Mouse (Mus musculus): Measurements from ENCODE around the gene Eif1ad. TPM values are rescaled to one million over a fixed set of nuclear protein-coding genes. Genes with fewer than 3 reads are reported as not detected.
A peak's percentile ranks its signal among the peaks of the same experiment; 100 is the strongest.
"Not testable (repeated sequence)": the region's sequence is repeated elsewhere in the genome, so short reads cannot be mapped to it uniquely, and the experiment has no call there.

The Eif1ad gene
- total and polyA plus RNA-seq, 2 experiments from 2014 or later, result 21.2 to 49.2 TPM

- peak overlapping the region; percentile 97; the same call in 1 of the 2 replicates for H3K9ac ChIP-seq (replicated peaks; ENCODE audit: low read length)
These were observed 23.1 kb downstream of the Eif1ad start for GRCm38 (mm10) chr19:5389647-5390046.

GRCm38 (mm10) chr19:5390416-5390815 is 23.9 kb downstream of the Eif1ad start:
- Histone ChIP-seq H3K36me3 (ENCODE audit: insufficient read depth, low read length) (no peaks in the 10 kb centered on the region), H3K27me3 (ENCODE audit: insufficient read depth, low read length) (no peaks in the 10 kb centered on the region), H3K9ac (replicated peaks; ENCODE audit: low read length) (no peak overlapping the region), H3K9me3 (ENCODE audit: low read length) (no peaks in the 10 kb centered on the region), H3K4me1 (ENCODE audit: insufficient read depth, low read length) (peaks cover 17% of the 10 kb centered on the region), H3K27ac (no peak overlapping the region), H3K4me2 (ENCODE audit: low read depth, low read length) (peak overlapping the region; percentile 83; the same call in 1 of the 2 replicates), H3K4me3 (ENCODE audit: low read length) (no peak overlapping the region)
- ATAC-seq (no peak), DNase-seq (ENCODE audit: low spot score) (no peak)
- 84% methylated on average over 8 of the region's 8 CpGs for WGBS
- TF ChIP-seq CTCF (IDR thresholded peaks at IDR 0.05; ENCODE audit: low read depth), result no peak

More at GRCm38 (mm10) chr19:5389647-5390046, 23.1 kb downstream of the Eif1ad start:
- peak overlapping the region; percentile 97 for H3K4me3 ChIP-seq (ENCODE audit: low read length)
- H3K36me3 ChIP-seq (ENCODE audit: insufficient read depth, low read length), result peaks cover 5% of the 10 kb centered on the region; the same call in 1 of the 2 replicates
- peaks cover 17% of the 10 kb centered on the region for H3K4me1 ChIP-seq (ENCODE audit: insufficient read depth, low read length)
- H3K9me3 ChIP-seq (ENCODE audit: low read length), result no peaks in the 10 kb centered on the region
- no peak overlapping the region for H3K27ac ChIP-seq
- no peak for TF ChIP-seq CTCF (IDR thresholded peaks at IDR 0.05; ENCODE audit: low read depth)
- no peaks in the 10 kb centered on the region for H3K27me3 ChIP-seq (ENCODE audit: insufficient read depth, low read length)
- WGBS, result 53% methylated on average over 12 of the region's 12 CpGs
- H3K4me2 ChIP-seq (ENCODE audit: low read depth, low read length), result peak overlapping the region; percentile 83
- no peak for ATAC-seq
- no peak for DNase-seq (ENCODE audit: low spot score)

- Histone ChIP-seq H3K27ac (no peak overlapping the region), H3K4me3 (ENCODE audit: low read length) (no peak overlapping the region), H3K4me1 (ENCODE audit: insufficient read depth, low read length) (peaks cover 5% of the 10 kb centered on the region; the same call in 1 of the 2 replicates), H3K27me3 (ENCODE audit: insufficient read depth, low read length) (no peaks in the 10 kb centered on the region), H3K4me2 (ENCODE audit: low read depth, low read length) (no peak overlapping the region), H3K9me3 (ENCODE audit: low read length) (no peaks in the 10 kb centered on the region), H3K9ac (replicated peaks; ENCODE audit: low read length) (no peak overlapping the region), H3K36me3 (ENCODE audit: insufficient read depth, low read length) (no peaks in the 10 kb centered on the region)
- ATAC-seq (no peak), DNase-seq (ENCODE audit: low spot score) (peak; percentile 48)
- TF ChIP-seq CTCF (IDR thresholded peaks at IDR 0.05; ENCODE audit: low read depth), result no peak
- WGBS, result 49% methylated on average over 4 of the region's 4 CpGs
These were observed 26.4 kb downstream of the Eif1ad start for GRCm38 (mm10) chr19:5392892-5393291.

GRCm38 (mm10) chr19:5394168-5394567 is 27.6 kb downstream of the Eif1ad start:
- TF ChIP-seq CTCF (IDR thresholded peaks at IDR 0.05; ENCODE audit: low read depth), result no peak
- Histone ChIP-seq H3K4me3 (ENCODE audit: low read length) (no peak overlapping the region), H3K9ac (replicated peaks; ENCODE audit: low read length) (no peak overlapping the region), H3K27ac (no peak overlapping the region), H3K36me3 (ENCODE audit: insufficient read depth, low read length) (no peaks in the 10 kb centered on the region), H3K27me3 (ENCODE audit: insufficient read depth, low read length) (no peaks in the 10 kb centered on the region), H3K9me3 (ENCODE audit: low read length) (no peaks in the 10 kb centered on the region), H3K4me1 (ENCODE audit: insufficient read depth, low read length) (peaks cover 4% of the 10 kb centered on the region; the same call in 1 of the 2 replicates), H3K4me2 (ENCODE audit: low read depth, low read length) (no peak overlapping the region)
- WGBS, result 54% methylated on average over 10 of the region's 10 CpGs
- no peak for ATAC-seq
- no peak for DNase-seq (ENCODE audit: low spot score)

- Histone ChIP-seq H3K4me1 (ENCODE audit: insufficient read depth, low read length) (no peaks in the 10 kb centered on the region), H3K27me3 (ENCODE audit: insufficient read depth, low read length) (no peaks in the 10 kb centered on the region), H3K4me3 (ENCODE audit: low read length) (no peak overlapping the region), H3K36me3 (ENCODE audit: insufficient read depth, low read length) (no peaks in the 10 kb centered on the region), H3K27ac (no peak overlapping the region), H3K9me3 (ENCODE audit: low read length) (no peaks in the 10 kb centered on the region), H3K4me2 (ENCODE audit: low read depth, low read length) (no peak overlapping the region), H3K9ac (replicated peaks; ENCODE audit: low read length) (no peak overlapping the region)
- no peak for DNase-seq (ENCODE audit: low spot score)
- no peak for ATAC-seq
- 71% methylated on average over 4 of the region's 4 CpGs for WGBS
- no peak for TF ChIP-seq CTCF (IDR thresholded peaks at IDR 0.05; ENCODE audit: low read depth)
These were observed 28.8 kb downstream of the Eif1ad start for GRCm38 (mm10) chr19:5395371-5395770.

- not testable (repeated sequence) for H3K4me1 ChIP-seq (ENCODE audit: insufficient read depth, low read length); DNase-seq (ENCODE audit: low spot score); H3K9me3 ChIP-seq (ENCODE audit: low read length); ATAC-seq; H3K4me2 ChIP-seq (ENCODE audit: low read depth, low read length); H3K36me3 ChIP-seq (ENCODE audit: insufficient read depth, low read length); H3K9ac ChIP-seq (replicated peaks; ENCODE audit: low read length); H3K4me3 ChIP-seq (ENCODE audit: low read length); H3K27ac ChIP-seq; H3K27me3 ChIP-seq (ENCODE audit: insufficient read depth, low read length)
- 69% methylated on average over 4 of the region's 4 CpGs for WGBS
These were observed 34.5 kb downstream of the Eif1ad start for GRCm38 (mm10) chr19:5401073-5401472.

GRCm38 (mm10) chr19:5402293-5402692 is 35.8 kb downstream of the Eif1ad start, which contains the start of gene Tsga10ip:
Tsga10ip (minus strand) TSS chr19:5402526.
- TF ChIP-seq CTCF (IDR thresholded peaks at IDR 0.05; ENCODE audit: low read depth), result no peak
- WGBS, result 67% methylated on average over 8 of the region's 8 CpGs
- Histone ChIP-seq H3K36me3 (ENCODE audit: insufficient read depth, low read length) (no peaks in the 10 kb centered on the region), H3K27me3 (ENCODE audit: insufficient read depth, low read length) (no peaks in the 10 kb centered on the region), H3K4me3 (ENCODE audit: low read length) (no peak within 1 kb of the TSS), H3K9me3 (ENCODE audit: low read length) (no peaks in the 10 kb centered on the region), H3K4me1 (ENCODE audit: insufficient read depth, low read length) (0 out of 2 replicates have a peak, but pooled peaks cover 3% of the 10 kb centered on the region), H3K27ac (no peak within 1 kb of the TSS), H3K4me2 (ENCODE audit: low read depth, low read length) (no peak within 1 kb of the TSS), H3K9ac (replicated peaks; ENCODE audit: low read length) (no peak within 1 kb of the TSS)
- DNase-seq (ENCODE audit: low spot score) (no peak), ATAC-seq (no peak)

Measured in hindbrain, postnatal 0 days (tissue).